Mouse (Mus musculus) stomach, postnatal 0 days (tissue): Measurements from ENCODE around the gene Cbx2. TPM values are rescaled to one million over a fixed set of nuclear protein-coding genes. Genes with fewer than 3 reads are reported as not detected.
A peak's percentile ranks its signal among the peaks of the same experiment; 100 is the strongest.

Experiments
- ATAC-seq: fragments of 200-750 bp; cut with Nextera tagmentation; 2 replicates; pipeline ENCODE4 v1.8.0; 2017; ENCODE audit not compliant: low FRiP score, low TSS enrichment
- DNase-seq: peaks from one replicate; pipeline ENCODE4 v3.0.0-alpha.2; 2016; ENCODE audit warnings: low spot score
- H3K27ac ChIP-seq: fragments of 300-500 bp; sonication (generic); replicated peaks from 2 replicates; pipeline ENCODE4 v1.5.1; 2014; ENCODE audit warnings: mild to moderate bottlenecking, control low read depth
- H3K27me3 ChIP-seq: fragments of 300-500 bp; sonication (generic); 2 replicates; pipeline ENCODE4 v1.6.1; 2014; ENCODE audit warnings: low read length; ENCODE audit not compliant: control insufficient read depth, insufficient read depth
- H3K36me3 ChIP-seq: fragments of 300-500 bp; sonication (generic); 2 replicates; pipeline ENCODE4 v1.6.1; 2014; ENCODE audit warnings: low read length, mixed read lengths; ENCODE audit not compliant: control insufficient read depth, insufficient read depth
- H3K4me1 ChIP-seq: fragments of 300-500 bp; sonication (generic); replicated peaks from 2 replicates; pipeline ENCODE4 v1.6.1; 2014; ENCODE audit warnings: antibody characterized with exemption; ENCODE audit not compliant: control insufficient read depth, insufficient read depth
- H3K4me2 ChIP-seq: fragments of 300-500 bp; sonication (generic); replicated peaks from 2 replicates; pipeline ENCODE4 v1.6.1; 2014; ENCODE audit warnings: low read depth, mild to moderate bottlenecking, control low read depth, moderate library complexity
- H3K4me3 ChIP-seq: fragments of 300-500 bp; sonication (generic); 2 replicates; pipeline ENCODE4 v1.5.1; 2014; ENCODE audit warnings: low read depth, low read length, control low read depth
- H3K9ac ChIP-seq: fragments of 300-500 bp; sonication (generic); 2 replicates; pipeline ENCODE4 v1.6.1; 2014; ENCODE audit warnings: mild to moderate bottlenecking, low read length, control low read depth, mixed read lengths
- H3K9me3 ChIP-seq: fragments of 300-500 bp; sonication (generic); 2 replicates; pipeline ENCODE4 v1.6.1; 2016; ENCODE audit warnings: low read length; ENCODE audit not compliant: control insufficient read depth
- CTCF ChIP-seq: IDR thresholded peaks from 2 replicates; pipeline ENCODE4 v1.5.1; 2016; ENCODE audit warnings: antibody characterized with exemption, low read depth, mild to moderate bottlenecking, moderate library complexity
- EP300 ChIP-seq: optimal IDR thresholded peaks from 2 replicates; pipeline ENCODE3; 2016; ENCODE audit warnings: antibody characterized with exemption
- WGBS: fragments of 180-500 bp; shearing (Covaris S2); extraction: QIAGEN DNeasy Blood & Tissue Kit; methylation state at CpG from one replicate; pipeline ENCODE4 v1.1.7; 2014; 5-methylcytosine and 5-hydroxymethylcytosine counted together
- polyA plus RNA-seq: library from polyadenylated mRNA; unstranded; fragments of >200 nt; fragmentation: Nextera tagmentation; extraction: Ambion mirVana; gene quantifications from 2 replicates; pipeline ENCODE4 v1.2.1, GENCODE M21; 2015

Gene Cbx2
- polyA plus RNA-seq, 1 experiment from 2014 or later = 5.3 TPM

DNA sequence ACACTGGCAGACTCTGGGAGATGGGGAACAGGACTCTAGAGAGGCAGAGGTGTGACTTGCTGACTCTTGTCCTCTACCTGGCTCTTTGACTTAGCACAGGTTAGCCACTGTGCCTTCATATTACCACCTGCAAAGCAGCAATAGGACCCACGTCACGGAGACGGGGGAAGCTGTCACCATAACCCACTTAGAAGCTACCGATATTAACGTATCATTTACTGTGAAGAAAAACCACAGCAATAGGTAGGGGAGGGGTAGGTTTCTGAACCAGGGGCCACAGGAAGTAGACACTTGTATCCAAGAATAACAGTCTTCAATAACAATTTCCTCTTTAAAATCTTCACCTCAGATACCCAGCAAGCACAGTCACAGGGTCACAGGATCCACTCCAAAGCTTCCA lies 53.0 kb downstream of the Cbx2 start:
- Histone ChIP-seq H3K4me3 (no peak overlapping the region), H3K9ac (no peak overlapping the region), H3K27me3 (no peaks in the 10 kb centered on the region), H3K4me2 (no peak overlapping the region), H3K4me1 (peaks cover 7% of the 10 kb centered on the region; the same call in 1 of the 2 replicates), H3K27ac (no peak overlapping the region), H3K9me3 (no peaks in the 10 kb centered on the region), H3K36me3 (peaks cover 4% of the 10 kb centered on the region; the same call in 1 of the 2 replicates)
- DNase-seq = no peak
- ATAC-seq = no peak
- TF ChIP-seq CTCF = no peak
- no peak for TF ChIP-seq EP300
- 79% methylated on average over 5 of the region's 5 CpGs for WGBS

DNA sequence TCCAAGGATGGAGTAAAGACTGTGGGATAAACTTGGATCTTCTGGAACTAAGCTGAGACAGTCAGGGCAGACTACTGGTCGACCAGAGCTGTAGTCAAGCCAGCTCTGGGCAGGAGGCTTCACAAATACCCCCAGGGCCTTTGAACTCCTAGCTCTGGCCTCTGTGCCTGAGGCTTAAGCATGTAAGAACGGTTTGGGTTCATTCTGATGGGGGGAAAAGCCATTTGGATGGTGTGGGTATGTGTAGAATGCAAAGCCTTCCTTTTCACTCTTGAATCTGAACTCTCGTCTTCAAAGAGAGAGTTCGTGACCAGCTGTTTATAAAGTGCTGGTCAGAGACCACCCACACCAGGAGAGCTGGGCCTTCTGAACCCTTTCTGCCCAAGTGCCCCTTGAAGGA lies 55.0 kb downstream of the Cbx2 start:
- ATAC-seq (no peak), DNase-seq (no peak)
- Histone ChIP-seq H3K36me3 (peaks cover 13% of the 10 kb centered on the region), H3K9me3 (no peaks in the 10 kb centered on the region), H3K27ac (no peak overlapping the region), H3K4me2 (no peak overlapping the region), H3K9ac (no peak overlapping the region), H3K4me3 (no peak overlapping the region), H3K27me3 (no peaks in the 10 kb centered on the region), H3K4me1 (peaks cover 7% of the 10 kb centered on the region; the same call in 1 of the 2 replicates)
- TF ChIP-seq EP300 = no peak
- TF ChIP-seq CTCF = no peak
- WGBS = 77% methylated on average over 4 of the region's 4 CpGs

DNA sequence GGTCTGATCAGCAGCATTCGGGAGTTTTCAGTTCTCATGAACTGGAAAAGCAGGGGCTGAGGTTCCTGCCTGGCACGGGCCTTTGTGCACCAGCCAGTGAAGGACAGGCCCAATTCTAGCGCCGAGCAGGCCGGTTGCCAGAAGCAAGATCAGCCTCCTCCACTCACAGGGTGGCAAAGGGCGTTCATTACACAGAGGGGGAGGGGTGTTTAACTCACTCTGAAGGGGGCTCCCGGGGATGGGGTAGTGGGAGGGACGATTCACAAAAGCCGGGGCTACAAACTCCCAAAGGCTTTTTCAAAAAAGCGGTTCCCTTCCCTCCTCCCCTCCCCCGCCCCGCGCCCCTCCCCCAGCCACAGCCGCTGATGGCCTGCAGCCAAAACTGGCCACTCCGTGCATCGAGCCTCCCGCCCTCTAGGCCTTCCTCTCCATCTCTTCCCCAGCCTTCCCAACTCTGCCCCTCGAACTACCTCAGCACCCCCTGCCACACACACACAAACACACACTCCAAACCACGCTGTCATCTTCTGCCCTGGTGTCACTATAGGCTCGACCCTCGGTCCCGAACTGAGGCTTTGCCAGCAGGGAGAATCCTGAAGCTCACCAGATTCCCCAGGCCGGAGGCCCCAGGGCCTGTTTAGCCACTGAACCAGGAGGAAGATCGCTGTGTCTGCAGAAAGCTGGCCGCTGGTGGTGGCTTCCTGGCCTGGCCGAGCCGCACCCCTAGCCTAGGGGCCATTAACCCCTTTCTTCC lies 56.1 kb downstream of the Cbx2 start:
- H3K9me3 ChIP-seq = no peaks in the 10 kb centered on the region
- H3K27ac ChIP-seq = peak overlapping the region; percentile 56
- H3K4me3 ChIP-seq = 0 out of 2 replicates have a peak overlapping the region, but pooled peaks have one; percentile 10
- peak; percentile 65 for DNase-seq
- H3K27me3 ChIP-seq = no peaks in the 10 kb centered on the region
- peaks cover 17% of the 10 kb centered on the region for H3K4me1 ChIP-seq
- 15% methylated on average over 25 of the region's 27 CpGs for WGBS
- TF ChIP-seq CTCF = no peak
- no peak for TF ChIP-seq EP300
- ATAC-seq = peak; percentile 38
- peak overlapping the region; percentile 42 for H3K4me2 ChIP-seq
- peak overlapping the region; percentile 51 for H3K9ac ChIP-seq
- peaks cover 13% of the 10 kb centered on the region for H3K36me3 ChIP-seq

DNA sequence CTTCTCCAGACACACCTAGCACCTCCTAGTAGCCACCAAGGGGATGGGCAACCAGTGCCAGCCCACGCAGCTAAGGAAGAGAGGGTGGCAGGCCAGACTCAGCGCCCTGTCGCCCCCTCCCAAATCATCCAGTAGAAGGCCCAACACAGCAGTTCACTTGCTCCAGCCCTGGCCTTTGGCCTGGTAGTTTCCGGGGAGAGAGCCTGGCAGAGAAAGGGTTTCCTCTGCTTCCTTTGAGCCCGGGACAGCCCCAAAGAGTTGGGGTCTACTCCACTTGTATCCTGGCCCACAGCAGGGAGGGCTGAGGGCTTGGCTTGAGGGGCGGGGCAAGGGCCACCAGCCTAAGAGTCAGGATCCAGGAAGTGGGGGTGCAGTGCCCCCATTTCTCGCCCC lies 56.7 kb downstream of the Cbx2 start:
- peak overlapping the region; percentile 42 for H3K4me2 ChIP-seq
- peaks cover 21% of the 10 kb centered on the region for H3K4me1 ChIP-seq
- H3K9ac ChIP-seq = peak overlapping the region; percentile 51
- no peak for ATAC-seq
- 0 out of 2 replicates have a peak overlapping the region, but pooled peaks have one; percentile 10 for H3K4me3 ChIP-seq
- no peaks in the 10 kb centered on the region for H3K27me3 ChIP-seq
- no peaks in the 10 kb centered on the region for H3K9me3 ChIP-seq
- H3K27ac ChIP-seq = peak overlapping the region; percentile 56; the same call in 1 of the 2 replicates
- TF ChIP-seq CTCF (no peak), EP300 (no peak)
- no peak for DNase-seq
- WGBS = 64% methylated on average over 7 of the region's 7 CpGs
- peaks cover 13% of the 10 kb centered on the region for H3K36me3 ChIP-seq

DNA sequence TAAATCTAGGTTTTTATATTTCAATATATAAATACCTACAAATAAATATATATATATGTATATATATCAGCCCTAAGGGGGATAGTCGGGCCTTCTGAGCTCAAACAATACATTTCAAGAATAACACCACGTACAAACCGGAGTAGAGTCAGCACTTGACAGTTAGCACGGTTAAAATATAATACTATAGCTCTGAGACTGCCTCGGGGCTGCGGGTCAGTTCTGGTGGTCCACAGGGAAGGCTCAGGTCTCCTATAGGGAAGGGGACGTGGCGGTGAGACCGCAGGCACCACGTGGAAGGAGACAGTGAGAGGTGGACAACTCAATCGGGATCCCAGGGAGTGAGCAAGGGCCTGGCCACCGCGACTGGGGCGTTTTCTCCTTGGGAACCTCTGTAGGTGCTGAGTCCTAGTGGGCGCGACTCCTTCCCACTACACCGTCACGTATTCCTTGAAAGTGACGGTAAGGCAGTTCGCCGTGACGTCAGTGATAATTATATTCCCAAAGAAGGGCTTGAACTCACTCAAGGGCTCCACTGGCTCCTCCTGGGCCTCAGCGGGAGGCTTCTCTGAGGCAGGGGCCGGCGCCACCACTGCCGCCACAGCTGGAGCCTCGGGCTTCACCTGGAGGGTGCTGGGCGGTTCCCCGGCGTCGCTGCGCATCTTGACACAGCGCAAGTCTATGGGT lies 57.8 kb downstream of the Cbx2 start:
- no peak for DNase-seq
- Histone ChIP-seq H3K9ac (no peak overlapping the region), H3K27ac (no peak overlapping the region), H3K4me2 (no peak overlapping the region), H3K36me3 (peaks cover 13% of the 10 kb centered on the region), H3K27me3 (no peaks in the 10 kb centered on the region), H3K9me3 (no peaks in the 10 kb centered on the region), H3K4me1 (peaks cover 21% of the 10 kb centered on the region), H3K4me3 (no peak overlapping the region)
- WGBS = 75% methylated on average over 33 of the region's 33 CpGs
- no peak for TF ChIP-seq CTCF
- no peak for TF ChIP-seq EP300
- ATAC-seq = no peak

Other genes with a start within 250 kb of the Cbx2 start
- 0.76 and 0.85 TPM in 2 replicates for gene Rbfox3, start 111.4 kb upstream of the Cbx2 start, polyA plus RNA-seq
- gene Enpp7, start 34.8 kb upstream of the Cbx2 start, polyA plus RNA-seq = not detected in 2 replicates
- 4.6 and 5.1 TPM in 2 replicates for gene Cbx8, start 18.0 kb downstream of the Cbx2 start, polyA plus RNA-seq
- 9.6 and 11.2 TPM in 2 replicates for gene Cbx4, start 63.3 kb downstream of the Cbx2 start, polyA plus RNA-seq
- 4.8 and 6.3 TPM in 2 replicates for gene Tbc1d16, start 205.5 kb downstream of the Cbx2 start, polyA plus RNA-seq
- gene Ccdc40, start 205.6 kb downstream of the Cbx2 start, polyA plus RNA-seq = 0.92 and 1.2 TPM in 2 replicates
- gene Gaa, start 244.9 kb downstream of the Cbx2 start, polyA plus RNA-seq = 30.8 and 35.5 TPM in 2 replicates